Mouse (Mus musculus): ENCODE data around the gene Tle3.

DNA sequence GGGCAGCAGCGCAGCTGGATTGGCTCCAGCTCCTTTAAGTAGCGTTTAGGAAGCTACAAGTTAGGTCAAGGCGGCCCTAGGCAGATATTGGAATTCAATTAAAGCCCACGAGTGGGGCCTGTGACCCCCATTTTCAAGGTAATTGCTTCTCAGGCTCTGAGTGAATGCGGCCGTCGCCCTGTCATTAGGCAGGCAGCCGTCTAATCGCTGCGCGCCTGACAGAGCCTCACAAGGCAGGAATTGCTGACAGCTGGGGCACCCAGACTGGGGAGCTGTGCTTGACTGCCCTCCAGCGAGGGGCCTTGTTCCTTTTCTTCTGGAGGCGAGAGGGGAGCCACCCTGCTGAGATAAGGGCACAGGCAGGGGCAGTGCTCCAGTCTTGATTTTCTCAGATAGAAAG, 24.3 kb downstream of the Tle3 start:
- no peak for TF ChIP-seq CHD2 (IDR thresholded peaks at IDR 0.05; ENCODE audit: low read depth, low read length)
- no peak for TF ChIP-seq ZNF384 (IDR thresholded peaks at IDR 0.05; ENCODE audit: low read depth, low read length)
- TF ChIP-seq MAFK (IDR thresholded peaks at IDR 0.05; ENCODE audit: insufficient read depth, low read depth, low read length), result no peak

All from ES-E14 (cell line).